10 mouse cellular contexts compared by ENCODE assay signal in genomic region chr10:121542156-121542555, GRCm38 (mm10).
"Had no signal": no experiment of that assay in that cellular context is flagged by ENCODE, and none has a peak within 500 bp of the region (broad histone marks: within the 10 kb centered on the region; RNA-seq: fewer than 3 reads in every experiment).

No protein-coding gene starts in this region.

- H3K4me1 ChIP-seq: limb, embryonic 13.5 days; midbrain, embryonic 10.5 days; midbrain, embryonic 15.5 days; neural tube, embryonic 12.5 days had no signal

- H3K9me3 ChIP-seq: limb, embryonic 13.5 days; midbrain, embryonic 10.5 days; midbrain, embryonic 15.5 days; neural tube, embryonic 12.5 days had no signal

- H3K27ac ChIP-seq: limb, embryonic 13.5 days; liver, embryonic 14.5 days; midbrain, embryonic 10.5 days; midbrain, embryonic 15.5 days; neural tube, embryonic 12.5 days had no signal

- H3K27me3 ChIP-seq: limb, embryonic 13.5 days; midbrain, embryonic 15.5 days; neural tube, embryonic 12.5 days had no signal

- DNase-seq: kidney, postnatal 25 days; layer of hippocampus, postnatal 36 days; lung, adult 18-20 months; thymus, adult 18-20 months; thymus, postnatal 25 days had no signal

- H3K4me3 ChIP-seq: limb, embryonic 13.5 days; midbrain, embryonic 10.5 days; midbrain, embryonic 15.5 days; neural tube, embryonic 12.5 days had no signal

- H3K9ac ChIP-seq: limb, embryonic 13.5 days; liver, embryonic 14.5 days; midbrain, embryonic 15.5 days; neural tube, embryonic 12.5 days had no signal

- ATAC-seq: midbrain, embryonic 15.5 days had no signal
